Mouse (Mus musculus): ENCODE measurements around the gene Rassf6. TPM values are rescaled to one million over a fixed set of nuclear protein-coding genes. Genes with fewer than 3 reads are reported as not detected.
A peak's percentile ranks its signal among the peaks of the same experiment; 100 is the strongest.

Rassf6 gene
- total and polyA plus RNA-seq, 2 experiments from 2014 or later, result 2.0 to 2.5 TPM

- Histone ChIP-seq H3K9ac (replicated peaks; ENCODE audit: low read length, poor library complexity, severe bottlenecking) (no peak overlapping the region), H3K4me3 (ENCODE audit: low read depth, low read length) (no peak overlapping the region), H3K27me3 (ENCODE audit: insufficient read depth, low read length) (no peaks in the 10 kb centered on the region), H3K36me3 (ENCODE audit: insufficient read depth, low read length) (no peaks in the 10 kb centered on the region), H3K9me3 (ENCODE audit: low read length) (no peaks in the 10 kb centered on the region), H3K27ac (ENCODE audit: low read depth, low read length) (no peak overlapping the region), H3K4me2 (ENCODE audit: low read depth, low read length, poor library complexity, severe bottlenecking) (no peak overlapping the region), H3K4me1 (ENCODE audit: insufficient read depth, low read length) (no peaks in the 10 kb centered on the region)
- TF ChIP-seq CTCF (IDR thresholded peaks at IDR 0.05), result no peak
- ATAC-seq (ENCODE audit: low FRiP score), result no peak
- WGBS, result 82% methylated on average over 10 of the region's 10 CpGs
- DNase-seq (ENCODE audit: low spot score), result no peak
Observed at GRCm38 (mm10) chr5:90590676-90591075, 49.8 kb downstream of the Rassf6 start.

- H3K27ac ChIP-seq (ENCODE audit: low read depth, low read length), result no peak overlapping the region
- 0 out of 2 replicates have a peak overlapping the region, but pooled peaks have one; percentile 33 for H3K9ac ChIP-seq (replicated peaks; ENCODE audit: low read length, poor library complexity, severe bottlenecking)
- peak overlapping the region; percentile 38 for H3K4me3 ChIP-seq (ENCODE audit: low read depth, low read length)
- no peaks in the 10 kb centered on the region for H3K27me3 ChIP-seq (ENCODE audit: insufficient read depth, low read length)
- H3K4me2 ChIP-seq (ENCODE audit: low read depth, low read length, poor library complexity, severe bottlenecking), result peak overlapping the region; percentile 63
- no peaks in the 10 kb centered on the region for H3K4me1 ChIP-seq (ENCODE audit: insufficient read depth, low read length)
- peak; percentile 83 for ATAC-seq (ENCODE audit: low FRiP score)
- no peaks in the 10 kb centered on the region for H3K9me3 ChIP-seq (ENCODE audit: low read length)
- peak; percentile 81 for DNase-seq (ENCODE audit: low spot score)
- TF ChIP-seq CTCF (IDR thresholded peaks at IDR 0.05), result peak; percentile 99
- no peaks in the 10 kb centered on the region for H3K36me3 ChIP-seq (ENCODE audit: insufficient read depth, low read length)
- WGBS, result 23% methylated on average over 25 of the region's 25 CpGs
Observed at GRCm38 (mm10) chr5:90588708-90589595, 51.5 kb downstream of the Rassf6 start.

GRCm38 (mm10) chr5:90588104-90588503 is 52.4 kb downstream of the Rassf6 start:
- DNase-seq (ENCODE audit: low spot score), result no peak
- H3K4me3 ChIP-seq (ENCODE audit: low read depth, low read length), result no peak overlapping the region
- ATAC-seq (ENCODE audit: low FRiP score), result no peak
- no peaks in the 10 kb centered on the region for H3K27me3 ChIP-seq (ENCODE audit: insufficient read depth, low read length)
- no peaks in the 10 kb centered on the region for H3K36me3 ChIP-seq (ENCODE audit: insufficient read depth, low read length)
- H3K9ac ChIP-seq (replicated peaks; ENCODE audit: low read length, poor library complexity, severe bottlenecking), result no peak overlapping the region
- H3K27ac ChIP-seq (ENCODE audit: low read depth, low read length), result no peak overlapping the region
- no peak overlapping the region for H3K4me2 ChIP-seq (ENCODE audit: low read depth, low read length, poor library complexity, severe bottlenecking)
- no peaks in the 10 kb centered on the region for H3K9me3 ChIP-seq (ENCODE audit: low read length)
- WGBS, result 91% methylated on average over 5 of the region's 5 CpGs
- H3K4me1 ChIP-seq (ENCODE audit: insufficient read depth, low read length), result no peaks in the 10 kb centered on the region
- no peak for TF ChIP-seq CTCF (IDR thresholded peaks at IDR 0.05)

- H3K4me2 ChIP-seq (ENCODE audit: low read depth, low read length, poor library complexity, severe bottlenecking), result no peak overlapping the region
- H3K27me3 ChIP-seq (ENCODE audit: insufficient read depth, low read length), result no peaks in the 10 kb centered on the region
- WGBS, result 79% methylated on average over 5 of the region's 5 CpGs
- ATAC-seq (ENCODE audit: low FRiP score), result no peak
- no peak overlapping the region for H3K9ac ChIP-seq (replicated peaks; ENCODE audit: low read length, poor library complexity, severe bottlenecking)
- no peaks in the 10 kb centered on the region for H3K36me3 ChIP-seq (ENCODE audit: insufficient read depth, low read length)
- no peaks in the 10 kb centered on the region for H3K9me3 ChIP-seq (ENCODE audit: low read length)
- no peak overlapping the region for H3K27ac ChIP-seq (ENCODE audit: low read depth, low read length)
- DNase-seq (ENCODE audit: low spot score), result no peak
- no peak for TF ChIP-seq CTCF (IDR thresholded peaks at IDR 0.05)
- H3K4me3 ChIP-seq (ENCODE audit: low read depth, low read length), result no peak overlapping the region
- no peaks in the 10 kb centered on the region for H3K4me1 ChIP-seq (ENCODE audit: insufficient read depth, low read length)
Observed at GRCm38 (mm10) chr5:90586511-90586910, 53.9 kb downstream of the Rassf6 start.

- no peak overlapping the region for H3K9ac ChIP-seq (replicated peaks; ENCODE audit: low read length, poor library complexity, severe bottlenecking)
- DNase-seq (ENCODE audit: low spot score), result no peak
- H3K27me3 ChIP-seq (ENCODE audit: insufficient read depth, low read length), result no peaks in the 10 kb centered on the region
- 78% methylated on average over 7 of the region's 7 CpGs for WGBS
- no peak overlapping the region for H3K4me3 ChIP-seq (ENCODE audit: low read depth, low read length)
- H3K4me1 ChIP-seq (ENCODE audit: insufficient read depth, low read length), result no peaks in the 10 kb centered on the region
- TF ChIP-seq CTCF (IDR thresholded peaks at IDR 0.05), result no peak
- no peak overlapping the region for H3K4me2 ChIP-seq (ENCODE audit: low read depth, low read length, poor library complexity, severe bottlenecking)
- no peaks in the 10 kb centered on the region for H3K9me3 ChIP-seq (ENCODE audit: low read length)
- H3K27ac ChIP-seq (ENCODE audit: low read depth, low read length), result no peak overlapping the region
- no peak for ATAC-seq (ENCODE audit: low FRiP score)
- H3K36me3 ChIP-seq (ENCODE audit: insufficient read depth, low read length), result no peaks in the 10 kb centered on the region
Observed at GRCm38 (mm10) chr5:90584799-90585198, 55.7 kb downstream of the Rassf6 start.

- H3K27ac ChIP-seq (ENCODE audit: low read depth, low read length), result no peak overlapping the region
- no peaks in the 10 kb centered on the region for H3K4me1 ChIP-seq (ENCODE audit: insufficient read depth, low read length)
- H3K36me3 ChIP-seq (ENCODE audit: insufficient read depth, low read length), result no peaks in the 10 kb centered on the region
- no peaks in the 10 kb centered on the region for H3K27me3 ChIP-seq (ENCODE audit: insufficient read depth, low read length)
- ATAC-seq (ENCODE audit: low FRiP score) (no peak), DNase-seq (ENCODE audit: low spot score) (no peak)
- no peak overlapping the region for H3K9ac ChIP-seq (replicated peaks; ENCODE audit: low read length, poor library complexity, severe bottlenecking)
- no peak overlapping the region for H3K4me3 ChIP-seq (ENCODE audit: low read depth, low read length)
- H3K9me3 ChIP-seq (ENCODE audit: low read length), result no peaks in the 10 kb centered on the region
- no peak for TF ChIP-seq CTCF (IDR thresholded peaks at IDR 0.05)
- H3K4me2 ChIP-seq (ENCODE audit: low read depth, low read length, poor library complexity, severe bottlenecking), result no peak overlapping the region
- WGBS, result 90% methylated on average over 6 of the region's 6 CpGs
Observed at GRCm38 (mm10) chr5:90582179-90582578, 58.3 kb downstream of the Rassf6 start.

Data from midbrain, postnatal 0 days (tissue).